Mouse (Mus musculus) forebrain, embryonic 11.5 days (tissue): Measurements from ENCODE around the gene Dlgap1. TPM values are rescaled to one million over a fixed set of nuclear protein-coding genes. Genes with fewer than 3 reads are reported as not detected.

Experiments used
- ATAC-seq: fragments of 200-750 bp; cut with Nextera tagmentation; replicated peaks from 2 replicates; pipeline ENCODE4 v1.8.0; 2017; ENCODE audit warnings: moderate TSS enrichment; ENCODE audit not compliant: low FRiP score
- DNase-seq: peaks from one replicate; pipeline ENCODE4 v3.0.0-alpha.2; 2017; ENCODE audit warnings: low spot score
- H3K27ac ChIP-seq: fragments of 300-500 bp; sonication (generic); 2 replicates; pipeline ENCODE4 v1.5.1; 2014; ENCODE audit warnings: low read depth, low read length
- H3K27me3 ChIP-seq: fragments of 300-500 bp; sonication (generic); 2 replicates; pipeline ENCODE4 v1.6.1; 2014; ENCODE audit warnings: mild to moderate bottlenecking, low read length, mixed read lengths; ENCODE audit not compliant: control insufficient read depth, insufficient read depth
- H3K36me3 ChIP-seq: fragments of 300-500 bp; sonication (generic); 2 replicates; pipeline ENCODE4 v1.6.1; 2014; ENCODE audit warnings: mild to moderate bottlenecking, low read length, moderate library complexity, mixed read lengths; ENCODE audit not compliant: control insufficient read depth, insufficient read depth
- H3K4me1 ChIP-seq: fragments of 300-500 bp; sonication (generic); replicated peaks from 2 replicates; pipeline ENCODE4 v1.6.1; 2014; ENCODE audit warnings: low read length, mixed read lengths; ENCODE audit not compliant: control insufficient read depth, insufficient read depth
- H3K4me2 ChIP-seq: fragments of 300-500 bp; sonication (generic); 2 replicates; pipeline ENCODE4 v1.6.1; 2014; ENCODE audit warnings: low read depth, mild to moderate bottlenecking, low read length, moderate library complexity, mixed read lengths; ENCODE audit not compliant: severe bottlenecking
- H3K4me3 ChIP-seq: fragments of 300-500 bp; sonication (generic); 2 replicates; pipeline ENCODE4 v1.5.1; 2014; ENCODE audit warnings: low read depth, low read length
- H3K9ac ChIP-seq: fragments of 300-500 bp; sonication (generic); 2 replicates; pipeline ENCODE4 v1.6.1; 2014; ENCODE audit warnings: low read length
- H3K9me3 ChIP-seq: fragments of 300-500 bp; sonication (generic); 2 replicates; pipeline ENCODE4 v1.6.1; 2016; ENCODE audit warnings: low read length, mixed read lengths; ENCODE audit not compliant: control insufficient read depth
- WGBS: fragments of 180-500 bp; shearing (Covaris S2); extraction: QIAGEN DNeasy Blood & Tissue Kit; methylation state at CpG from one replicate; pipeline ENCODE4 v1.1.7; 2014; 5-methylcytosine and 5-hydroxymethylcytosine counted together
- polyA plus RNA-seq: library from polyadenylated mRNA; unstranded; fragments of >200 nt; fragmentation: Nextera tagmentation; extraction: Ambion mirVana; gene quantifications from 2 replicates; pipeline ENCODE4 v1.2.1, GENCODE M21; 2014

Dlgap1 gene
- polyA plus RNA-seq, 1 experiment from 2014 or later: 3.0 TPM

- Histone ChIP-seq H3K36me3 (no peaks in the 10 kb centered on the region), H3K4me2 (no peak overlapping the region), H3K27me3 (no peaks in the 10 kb centered on the region), H3K9ac (no peak overlapping the region), H3K4me1 (peaks cover 9% of the 10 kb centered on the region; the same call in 1 of the 2 replicates), H3K4me3 (no peak overlapping the region), H3K27ac (no peak overlapping the region), H3K9me3 (no peaks in the 10 kb centered on the region)
- DNase-seq (no peak), ATAC-seq (no peak)
- 90% methylated on average over 1 of the region's 1 CpGs for WGBS
Observed at GRCm38 (mm10) chr17:70797773-70798045, 828.8 kb downstream of the Dlgap1 start.

- Histone ChIP-seq H3K9ac (no peak overlapping the region), H3K27ac (no peak overlapping the region), H3K36me3 (no peaks in the 10 kb centered on the region), H3K4me3 (no peak overlapping the region), H3K27me3 (no peaks in the 10 kb centered on the region), H3K4me1 (peaks cover 6% of the 10 kb centered on the region; the same call in 1 of the 2 replicates), H3K9me3 (no peaks in the 10 kb centered on the region), H3K4me2 (no peak overlapping the region)
- ATAC-seq: no peak
- DNase-seq: no peak
- 78% methylated on average over 4 of the region's 4 CpGs for WGBS
Observed at GRCm38 (mm10) chr17:70799266-70799665, 830.4 kb downstream of the Dlgap1 start.

GRCm38 (mm10) chr17:70802022-70802421, 833.1 kb downstream of the Dlgap1 start:
- H3K27ac ChIP-seq: no peak overlapping the region
- no peaks in the 10 kb centered on the region for H3K9me3 ChIP-seq
- DNase-seq (no peak), ATAC-seq (no peak)
- no peaks in the 10 kb centered on the region for H3K4me1 ChIP-seq
- 82% methylated on average over 14 of the region's 14 CpGs for WGBS
- H3K36me3 ChIP-seq: no peaks in the 10 kb centered on the region
- no peak overlapping the region for H3K4me2 ChIP-seq
- no peak overlapping the region for H3K9ac ChIP-seq
- no peak overlapping the region for H3K4me3 ChIP-seq
- H3K27me3 ChIP-seq: no peaks in the 10 kb centered on the region

- 94% methylated on average over 9 of the region's 9 CpGs for WGBS
- Histone ChIP-seq H3K4me2 (no peak overlapping the region), H3K4me1 (0 out of 2 replicates have a peak, but pooled peaks cover 4% of the 10 kb centered on the region)
Observed at GRCm38 (mm10) chr17:70805866-70806265, 837.0 kb downstream of the Dlgap1 start.

GRCm38 (mm10) chr17:70806600-70806999, 837.7 kb downstream of the Dlgap1 start:
- DNase-seq: no peak

More at GRCm38 (mm10) chr17:70805866-70806265, 837.0 kb downstream of the Dlgap1 start:
- no peak overlapping the region for H3K9ac ChIP-seq
- DNase-seq (no peak), ATAC-seq (no peak)
- H3K27me3 ChIP-seq: no peaks in the 10 kb centered on the region
- H3K4me3 ChIP-seq: no peak overlapping the region
- no peak overlapping the region for H3K27ac ChIP-seq
- no peaks in the 10 kb centered on the region for H3K36me3 ChIP-seq
- H3K9me3 ChIP-seq: no peaks in the 10 kb centered on the region

GRCm38 (mm10) chr17:70807885-70808284, 839.0 kb downstream of the Dlgap1 start:
- Histone ChIP-seq H3K4me2 (no peak overlapping the region), H3K27me3 (no peaks in the 10 kb centered on the region), H3K9me3 (no peaks in the 10 kb centered on the region), H3K9ac (no peak overlapping the region), H3K36me3 (no peaks in the 10 kb centered on the region), H3K27ac (no peak overlapping the region), H3K4me1 (0 out of 2 replicates have a peak, but pooled peaks cover 4% of the 10 kb centered on the region), H3K4me3 (no peak overlapping the region)
- WGBS: 94% methylated on average over 1 of the region's 1 CpGs
- ATAC-seq (no peak), DNase-seq (no peak)

More at GRCm38 (mm10) chr17:70806600-70806999, 837.7 kb downstream of the Dlgap1 start:
- H3K27me3 ChIP-seq: no peaks in the 10 kb centered on the region
- no peaks in the 10 kb centered on the region for H3K9me3 ChIP-seq
- H3K27ac ChIP-seq: no peak overlapping the region
- WGBS: 88% methylated on average over 2 of the region's 2 CpGs
- H3K4me2 ChIP-seq: no peak overlapping the region
- H3K4me1 ChIP-seq: 0 out of 2 replicates have a peak, but pooled peaks cover 4% of the 10 kb centered on the region
- ATAC-seq: no peak
- H3K36me3 ChIP-seq: no peaks in the 10 kb centered on the region
- no peak overlapping the region for H3K4me3 ChIP-seq
- no peak overlapping the region for H3K9ac ChIP-seq

GRCm38 (mm10) chr17:70808837-70809236, 840.0 kb downstream of the Dlgap1 start:
- DNase-seq (no peak), ATAC-seq (no peak)
- Histone ChIP-seq H3K4me2 (no peak overlapping the region), H3K27ac (no peak overlapping the region), H3K27me3 (no peaks in the 10 kb centered on the region), H3K9ac (no peak overlapping the region), H3K4me1 (0 out of 2 replicates have a peak, but pooled peaks cover 4% of the 10 kb centered on the region), H3K9me3 (no peaks in the 10 kb centered on the region), H3K4me3 (no peak overlapping the region), H3K36me3 (no peaks in the 10 kb centered on the region)
- WGBS: 31% methylated on average over 14 of the region's 14 CpGs

GRCm38 (mm10) chr17:70809776-70810175, 840.9 kb downstream of the Dlgap1 start:
- DNase-seq: no peak
- H3K27ac ChIP-seq: no peak overlapping the region
- WGBS: 22% methylated on average over 3 of the region's 3 CpGs
- no peak overlapping the region for H3K4me2 ChIP-seq
- no peak overlapping the region for H3K9ac ChIP-seq
- H3K4me1 ChIP-seq: 0 out of 2 replicates have a peak, but pooled peaks cover 4% of the 10 kb centered on the region
- H3K9me3 ChIP-seq: no peaks in the 10 kb centered on the region
- H3K4me3 ChIP-seq: no peak overlapping the region
- H3K36me3 ChIP-seq: no peaks in the 10 kb centered on the region
- no peak for ATAC-seq
- H3K27me3 ChIP-seq: no peaks in the 10 kb centered on the region

- Histone ChIP-seq H3K4me1 (0 out of 2 replicates have a peak, but pooled peaks cover 4% of the 10 kb centered on the region), H3K36me3 (no peaks in the 10 kb centered on the region), H3K27me3 (no peaks in the 10 kb centered on the region), H3K4me3 (no peak overlapping the region), H3K4me2 (no peak overlapping the region), H3K9me3 (no peaks in the 10 kb centered on the region), H3K9ac (no peak overlapping the region), H3K27ac (no peak overlapping the region)
- no peak for ATAC-seq
- no peak for DNase-seq
- WGBS: 90% methylated on average over 5 of the region's 5 CpGs
Observed at GRCm38 (mm10) chr17:70810795-70811194, 841.9 kb downstream of the Dlgap1 start.
